Mouse (Mus musculus) liver, postnatal 0 days (tissue): ENCODE data around the gene Tfrc. TPM values are rescaled to one million over a fixed set of nuclear protein-coding genes. Genes with fewer than 3 reads are reported as not detected.

Experiments
- ATAC-seq: fragments of 200-750 bp; cut with Nextera tagmentation; 2 replicates; pipeline ENCODE4 v1.8.0; 2017; ENCODE audit warnings: mild to moderate bottlenecking, moderate library complexity
- DNase-seq: peaks from one replicate; pipeline ENCODE4 v3.0.0-alpha.2; 2016
- H3K27ac ChIP-seq: fragments of 300-500 bp; sonication (generic); 2 replicates; pipeline ENCODE4 v1.5.1; 2014; ENCODE audit warnings: antibody characterized with exemption, moderate library complexity, mild to moderate bottlenecking, low read depth
- H3K27me3 ChIP-seq: fragments of 300-500 bp; sonication (generic); 2 replicates; pipeline ENCODE4 v1.6.1; 2014; ENCODE audit warnings: low read length, control low read depth, mixed read lengths; ENCODE audit not compliant: insufficient read depth
- H3K36me3 ChIP-seq: fragments of 300-500 bp; sonication (generic); replicated peaks from 2 replicates; pipeline ENCODE4 v1.6.1; 2014; ENCODE audit warnings: mild to moderate bottlenecking, control low read depth, low read length, moderate library complexity, mixed read lengths; ENCODE audit not compliant: insufficient read depth
- H3K4me1 ChIP-seq: fragments of 300-500 bp; sonication (generic); 2 replicates; pipeline ENCODE4 v1.6.1; 2014; ENCODE audit warnings: antibody characterized with exemption, mild to moderate bottlenecking, control low read depth; ENCODE audit not compliant: insufficient read depth
- H3K4me2 ChIP-seq: fragments of 300-500 bp; sonication (generic); 2 replicates; pipeline ENCODE4 v1.6.1; 2014; ENCODE audit warnings: low read depth, mild to moderate bottlenecking, low read length, moderate library complexity, mixed read lengths
- H3K4me3 ChIP-seq: fragments of 300-500 bp; sonication (generic); 2 replicates; pipeline ENCODE4 v1.5.1; 2014; ENCODE audit warnings: low read depth, low read length
- H3K9ac ChIP-seq: fragments of 300-500 bp; sonication (generic); replicated peaks from 2 replicates; pipeline ENCODE4 v1.6.1; 2014; ENCODE audit warnings: mild to moderate bottlenecking, moderate library complexity
- H3K9me3 ChIP-seq: fragments of 300-500 bp; sonication (generic); 2 replicates; pipeline ENCODE4 v1.6.1; 2016; ENCODE audit warnings: mild to moderate bottlenecking, control low read depth, low read length, mixed read lengths
- CTCF ChIP-seq: sonication (generic); IDR thresholded peaks from 2 replicates; pipeline ENCODE4 v1.5.1; 2016; ENCODE audit warnings: antibody characterized with exemption, low read depth
- EP300 ChIP-seq: IDR thresholded peaks from 2 replicates; pipeline ENCODE4 v1.6.1; 2016; ENCODE audit warnings: antibody characterized with exemption, low read depth, mild to moderate bottlenecking
- WGBS: fragments of 180-500 bp; shearing (Covaris S2); extraction: QIAGEN DNeasy Blood & Tissue Kit; methylation state at CpG from one replicate; pipeline ENCODE4 v1.1.7; 2014; ENCODE audit not compliant: insufficient replicate concordance; 5-methylcytosine and 5-hydroxymethylcytosine counted together
- polyA plus RNA-seq: library from polyadenylated mRNA; unstranded; fragments of >200 nt; fragmentation: Nextera tagmentation; extraction: Ambion mirVana; gene quantifications from 2 replicates; pipeline ENCODE4 v1.2.1, GENCODE M21; 2015

Gene Tfrc
- 85.1 and 103 TPM in 2 replicates for polyA plus RNA-seq

DNA sequence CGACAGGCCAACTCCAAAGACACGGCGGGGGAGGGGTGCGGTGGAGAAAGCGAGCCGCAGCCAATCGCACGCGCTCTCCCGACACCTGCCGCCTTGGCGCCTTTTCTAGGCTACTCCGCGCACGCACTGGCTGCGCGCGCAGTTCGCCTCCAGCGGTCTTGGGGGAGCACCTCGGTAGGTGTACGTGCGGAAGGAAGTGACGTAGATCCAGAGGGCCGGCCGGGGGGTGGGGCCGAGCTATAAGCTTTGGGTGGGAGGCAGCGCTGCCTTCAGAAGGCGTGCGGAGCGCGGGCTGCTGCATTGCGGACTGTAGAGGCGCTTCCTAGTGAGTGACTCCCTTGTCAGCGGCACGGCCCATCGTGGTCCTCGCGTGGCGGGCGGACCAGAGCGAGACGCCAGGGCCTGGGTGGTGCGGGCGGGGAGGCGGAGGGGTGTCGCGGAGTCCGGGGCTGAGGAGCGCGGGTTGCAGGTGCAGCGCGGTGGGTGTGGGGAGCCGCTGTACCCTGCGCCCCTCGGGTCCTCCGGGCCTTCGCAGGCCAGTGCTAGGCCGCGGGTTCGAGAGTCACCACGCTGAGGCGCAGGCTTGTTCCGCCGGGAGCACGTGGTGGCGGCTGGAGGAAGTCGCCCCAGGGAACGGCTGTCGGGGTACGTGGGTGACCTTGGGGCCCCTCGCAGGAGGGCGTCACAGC is at the start of gene Tfrc:
Tfrc (plus strand) TSS at position 209 of the 689 bp plus-strand sequence.
- peak; percentile 94 for ATAC-seq
- peak; percentile 75 for TF ChIP-seq EP300
- peak; percentile 11; the same call in 1 of the 2 replicates for TF ChIP-seq CTCF

GRCm38 (mm10) chr16:32559493-32559892 is 49.2 kb upstream of the Tfrc start:
- no peak for ATAC-seq

More for the DNA sequence above, at the start of gene Tfrc:
- WGBS: under 1% methylated on average over 70 of the region's 73 CpGs
- no peaks in the 10 kb centered on the region for H3K27me3 ChIP-seq
- no peaks in the 10 kb centered on the region for H3K9me3 ChIP-seq
- H3K9ac ChIP-seq: peak within 1 kb of the TSS; percentile 88
- peak; percentile 99 for DNase-seq
- peaks cover 15% of the 10 kb centered on the region for H3K36me3 ChIP-seq
- H3K4me3 ChIP-seq: peak within 1 kb of the TSS; percentile 87
- peaks cover 24% of the 10 kb centered on the region for H3K4me1 ChIP-seq
- H3K4me2 ChIP-seq: peak within 1 kb of the TSS; percentile 75
- peak within 1 kb of the TSS; percentile 93 for H3K27ac ChIP-seq

GRCm38 (mm10) chr16:32563056-32563793 is 45.5 kb upstream of the Tfrc start:
- Histone ChIP-seq H3K9ac (no peak overlapping the region), H3K36me3 (no peaks in the 10 kb centered on the region), H3K27me3 (no peaks in the 10 kb centered on the region), H3K9me3 (no peaks in the 10 kb centered on the region), H3K4me3 (no peak overlapping the region), H3K27ac (no peak overlapping the region), H3K4me1 (peaks cover 9% of the 10 kb centered on the region; the same call in 1 of the 2 replicates), H3K4me2 (no peak overlapping the region)
- TF ChIP-seq CTCF (no peak), EP300 (no peak)
- 64% methylated on average over 5 of the region's 5 CpGs for WGBS
- DNase-seq (no peak), ATAC-seq (no peak)

More at GRCm38 (mm10) chr16:32559493-32559892, 49.2 kb upstream of the Tfrc start:
- no peak overlapping the region for H3K9ac ChIP-seq
- DNase-seq: no peak
- H3K27me3 ChIP-seq: no peaks in the 10 kb centered on the region
- H3K4me1 ChIP-seq: peaks cover 8% of the 10 kb centered on the region; the same call in 1 of the 2 replicates
- H3K27ac ChIP-seq: no peak overlapping the region
- no peaks in the 10 kb centered on the region for H3K36me3 ChIP-seq
- WGBS: 81% methylated on average over 4 of the region's 4 CpGs
- H3K4me3 ChIP-seq: no peak overlapping the region
- H3K4me2 ChIP-seq: no peak overlapping the region
- H3K9me3 ChIP-seq: no peaks in the 10 kb centered on the region
- TF ChIP-seq CTCF: no peak

DNA sequence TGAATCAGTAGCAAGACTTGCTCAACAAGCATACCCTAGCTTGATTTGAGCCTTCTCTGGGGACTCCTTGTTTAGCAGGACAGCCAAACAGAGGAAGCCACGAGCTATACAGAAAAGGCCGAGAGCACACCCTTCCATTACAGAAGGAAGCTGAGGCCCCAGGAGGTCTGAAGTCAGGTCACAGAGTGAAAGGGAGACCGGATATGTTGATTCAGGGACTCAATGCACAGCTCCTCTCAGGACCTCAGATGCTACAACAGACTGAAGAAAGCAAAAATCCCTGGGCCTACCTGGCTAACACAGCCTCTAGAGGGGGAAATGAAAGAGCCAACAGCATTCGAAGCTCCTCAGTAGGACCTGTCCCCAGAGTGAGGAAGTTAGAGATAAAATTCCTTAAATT is 41.4 kb upstream of the Tfrc start:
- Histone ChIP-seq H3K36me3 (no peaks in the 10 kb centered on the region), H3K27ac (no peak overlapping the region), H3K4me2 (no peak overlapping the region), H3K9me3 (no peaks in the 10 kb centered on the region), H3K9ac (no peak overlapping the region), H3K4me3 (no peak overlapping the region), H3K4me1 (peaks cover 20% of the 10 kb centered on the region), H3K27me3 (no peaks in the 10 kb centered on the region)
- 42% methylated on average over 4 of the region's 4 CpGs for WGBS
- ATAC-seq: no peak
- DNase-seq: no peak
- no peak for TF ChIP-seq CTCF
- TF ChIP-seq EP300: no peak

DNA sequence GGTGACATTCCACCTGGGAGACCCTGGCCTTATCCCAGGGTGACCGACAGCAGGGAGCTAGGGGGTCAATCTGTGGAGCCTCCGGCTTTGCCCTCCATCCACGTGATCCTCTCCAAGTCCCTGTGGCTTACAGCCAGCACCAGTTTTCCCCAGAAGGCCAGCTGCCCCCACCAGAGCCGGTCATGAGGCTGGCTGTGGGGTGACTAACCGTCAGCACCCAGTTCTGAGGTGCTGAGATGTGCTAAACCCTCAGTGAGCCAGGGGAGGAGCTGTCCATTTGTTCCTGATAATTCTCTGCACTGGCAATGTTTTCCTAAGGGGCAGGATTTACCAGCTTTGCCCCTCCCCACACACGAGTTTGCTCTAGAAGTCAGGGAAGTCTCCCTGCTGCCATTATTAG is 40.3 kb upstream of the Tfrc start:
- Histone ChIP-seq H3K27me3 (no peaks in the 10 kb centered on the region), H3K9me3 (no peaks in the 10 kb centered on the region), H3K4me2 (no peak overlapping the region), H3K4me1 (peaks cover 17% of the 10 kb centered on the region), H3K27ac (no peak overlapping the region), H3K9ac (no peak overlapping the region), H3K4me3 (no peak overlapping the region), H3K36me3 (no peaks in the 10 kb centered on the region)
- DNase-seq (no peak), ATAC-seq (no peak)
- WGBS: 70% methylated on average over 6 of the region's 6 CpGs
- TF ChIP-seq EP300: no peak
- no peak for TF ChIP-seq CTCF

GRCm38 (mm10) chr16:32570042-32570441 is 38.7 kb upstream of the Tfrc start:
- no peak for DNase-seq
- no peaks in the 10 kb centered on the region for H3K27me3 ChIP-seq
- WGBS: 58% methylated on average over 3 of the region's 3 CpGs
- ATAC-seq: peak; percentile 80
- peaks cover 17% of the 10 kb centered on the region for H3K4me1 ChIP-seq
- no peak overlapping the region; the same call in 1 of the 2 replicates for H3K4me2 ChIP-seq
- H3K9me3 ChIP-seq: no peaks in the 10 kb centered on the region
- TF ChIP-seq EP300 (peak; percentile 62; the same call in 1 of the 2 replicates), CTCF (no peak)
- no peaks in the 10 kb centered on the region for H3K36me3 ChIP-seq
- no peak overlapping the region for H3K9ac ChIP-seq
- H3K27ac ChIP-seq: peak overlapping the region; percentile 67
- no peak overlapping the region for H3K4me3 ChIP-seq
